Mouse (Mus musculus) left cerebral cortex, adult 18-20 months (tissue): ENCODE data around the gene Rusc2. TPM values are rescaled to one million over a fixed set of nuclear protein-coding genes. Genes with fewer than 3 reads are reported as not detected.
A peak's percentile ranks its signal among the peaks of the same experiment; 100 is the strongest.

ENCODE experiments used
- DNase-seq, 2 experiments: peaks; one replicate each; pipeline ENCODE4 v3.0.0; 2021 to 2022; ENCODE audit warnings: low spot score in 2 of 2, mixed read lengths in 1 of 2
- total RNA-seq, 2 experiments: library from RNA; stranded (reverse); gene quantifications; 2 replicates each; pipeline ENCODE4 v1.2.3; 2021

The Rusc2 gene
- total RNA-seq, 2 experiments from 2014 or later: 128 to 146 TPM

DNA sequence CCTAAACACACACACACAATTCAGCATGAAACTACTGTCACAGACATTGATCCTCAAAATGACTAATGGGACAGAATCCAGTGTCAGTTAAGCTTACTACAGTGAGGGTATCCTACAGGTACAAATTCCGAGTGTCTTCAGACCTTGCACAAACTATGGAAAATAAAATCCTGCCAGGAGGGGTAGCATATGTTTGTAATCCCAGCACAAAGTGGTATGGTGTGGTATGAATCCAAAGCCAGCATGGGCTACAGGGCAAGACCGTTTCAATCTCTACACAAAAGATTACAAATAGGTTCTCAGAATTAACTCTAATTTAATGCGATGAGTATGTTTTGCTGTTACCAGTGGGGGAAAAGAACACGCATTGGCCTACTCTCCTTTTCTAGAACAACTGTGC lies 59.9 kb downstream of the Rusc2 start, which contains the start of gene Tesk1:
Gene Tesk1 (plus strand): TSS at position 301 of the 400 bp plus-strand sequence.
- DNase-seq: no peak

DNA sequence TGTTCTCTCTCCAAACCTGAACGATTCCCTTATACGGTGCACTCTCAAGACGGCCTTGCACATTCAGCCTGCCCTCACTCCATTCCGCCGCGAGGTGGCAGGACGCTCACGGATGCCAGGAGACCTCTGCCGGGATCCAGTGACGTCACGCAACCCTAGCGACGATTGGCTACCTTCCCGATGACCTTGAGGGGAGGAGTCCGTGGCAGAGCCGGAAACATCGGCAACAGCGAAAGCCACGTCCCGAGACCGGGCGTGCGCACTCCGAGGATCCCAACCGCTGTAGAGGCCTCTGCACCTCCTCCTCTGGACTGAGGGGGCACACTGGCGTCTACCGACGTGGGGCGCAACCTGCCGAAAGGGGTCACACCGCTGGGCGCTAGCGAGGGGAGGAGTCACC lies 60.3 kb downstream of the Rusc2 start:
- peak; percentile 100 for DNase-seq

DNA sequence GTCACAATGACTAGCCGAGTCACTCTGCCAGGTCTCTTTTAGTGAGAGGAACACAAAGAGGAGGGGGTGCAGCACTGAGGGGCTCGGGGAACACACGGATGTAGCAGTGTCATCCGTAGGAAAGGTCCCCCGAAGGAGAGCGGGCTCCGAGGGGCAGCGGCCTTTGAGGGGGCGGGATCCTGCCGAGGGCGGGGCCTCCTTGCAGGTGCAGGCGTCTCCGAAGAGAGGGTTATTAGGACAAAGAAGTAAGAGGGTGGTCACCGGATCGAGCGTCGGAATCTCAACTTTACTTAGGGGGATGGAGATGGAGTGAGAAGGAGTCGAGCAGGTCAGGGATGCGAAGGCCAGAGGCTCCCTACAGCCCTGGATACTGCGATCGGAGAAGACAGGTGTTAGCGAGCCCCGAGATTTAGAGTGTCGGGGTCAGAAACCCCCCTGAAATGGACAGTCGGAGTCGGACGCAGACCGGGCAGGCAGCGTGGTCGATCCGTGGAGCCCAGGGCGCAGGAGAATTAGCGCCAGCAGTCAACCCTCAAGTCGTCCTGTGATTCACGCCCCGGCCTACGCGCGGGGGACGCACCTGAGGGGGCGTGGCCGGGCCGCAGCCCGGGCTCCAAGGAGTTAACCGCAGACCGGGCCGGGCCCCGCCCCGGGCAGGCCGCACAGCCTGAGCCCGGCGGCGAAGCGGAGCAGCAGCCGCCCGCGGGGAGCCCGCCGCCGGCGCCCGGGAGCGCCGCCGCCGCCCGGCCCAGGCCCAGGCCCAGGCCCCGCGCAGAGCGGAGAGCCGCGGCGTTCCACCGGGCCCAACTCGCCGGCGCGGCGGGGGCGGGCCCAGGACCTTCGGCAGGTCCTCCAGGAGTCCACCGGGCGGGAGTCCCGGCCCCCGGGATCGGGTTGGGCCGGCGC lies 60.9 kb downstream of the Rusc2 start:
- peak; percentile 68 to 77 for DNase-seq

DNA sequence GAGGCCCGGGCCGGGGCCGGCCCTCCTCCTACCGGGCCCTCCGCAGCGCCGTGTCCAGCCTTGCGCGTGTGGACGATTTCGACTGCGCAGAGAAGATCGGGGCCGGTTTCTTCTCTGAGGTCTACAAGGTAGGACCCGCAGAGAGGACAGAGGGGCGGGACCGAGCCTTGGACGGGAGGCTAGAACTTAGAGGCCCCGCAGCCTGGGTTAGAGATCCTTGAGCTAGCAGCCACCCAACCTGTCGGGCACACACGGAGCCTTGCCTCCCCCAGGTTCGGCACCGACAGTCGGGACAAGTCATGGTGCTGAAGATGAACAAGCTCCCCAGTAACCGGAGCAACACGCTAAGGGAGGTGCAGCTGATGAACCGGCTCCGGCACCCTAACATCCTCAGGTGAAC lies 61.7 kb downstream of the Rusc2 start:
- DNase-seq: no peak

DNA sequence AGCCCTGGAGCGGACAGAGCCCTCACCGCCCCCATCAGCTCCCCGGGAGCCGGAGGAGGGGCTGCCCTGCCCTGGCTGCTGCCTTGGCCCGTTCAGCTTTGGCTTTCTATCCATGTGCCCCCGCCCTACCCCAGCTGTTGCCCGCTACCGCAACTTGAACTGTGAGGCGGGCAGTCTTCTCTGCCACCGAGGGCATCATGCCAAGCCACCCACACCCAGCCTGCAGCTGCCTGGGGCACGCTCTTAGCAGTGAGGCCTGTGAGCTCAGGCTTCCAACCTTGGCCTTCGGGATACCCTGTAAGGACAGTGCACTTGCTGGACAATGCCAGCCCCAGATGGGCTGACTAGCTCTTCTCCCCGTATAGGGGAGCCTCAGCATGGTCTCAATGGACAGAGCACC lies 65.5 kb downstream of the Rusc2 start:
- DNase-seq: no peak

DNA sequence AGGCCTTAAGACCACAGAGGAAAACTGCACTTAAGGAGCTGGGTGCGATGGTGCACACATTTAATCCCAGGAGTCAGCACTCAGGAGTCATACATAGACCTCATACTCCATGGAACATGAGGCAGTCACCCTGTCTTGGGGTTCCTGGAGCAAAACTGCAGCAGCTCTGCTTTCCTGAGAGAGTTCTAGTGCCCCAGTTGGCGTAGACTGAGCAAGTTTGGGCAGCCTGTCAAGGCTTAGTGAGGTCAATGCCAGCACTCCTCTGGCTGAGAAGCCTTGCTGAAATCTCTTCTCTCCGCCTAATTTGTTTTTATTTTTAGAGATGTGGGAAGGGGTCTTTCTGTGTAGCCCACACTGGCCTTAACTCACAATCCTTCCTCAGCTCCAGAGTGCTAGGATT lies 66.8 kb downstream of the Rusc2 start:
- no peak for DNase-seq

DNA sequence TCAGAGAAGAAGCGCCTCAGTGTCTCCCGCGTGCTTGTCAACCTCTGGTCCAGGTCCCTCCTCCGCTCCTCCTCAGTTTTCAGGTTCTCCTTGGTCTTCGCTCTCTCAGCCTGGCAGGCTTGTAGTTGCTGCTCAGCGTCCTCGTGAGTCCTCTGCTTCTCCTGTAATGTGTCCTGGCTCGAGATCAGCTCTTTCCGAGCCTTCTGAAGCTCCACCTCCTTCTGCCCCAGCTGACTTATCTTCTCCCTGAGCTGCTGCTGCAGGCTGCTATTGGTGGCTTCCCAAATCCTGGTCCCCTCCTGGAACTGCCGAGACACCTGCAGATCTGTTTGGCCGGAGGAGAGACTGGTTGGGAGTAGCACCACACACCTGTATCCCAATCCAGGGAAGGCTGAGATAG lies 70.5 kb downstream of the Rusc2 start:
- no peak for DNase-seq

DNA sequence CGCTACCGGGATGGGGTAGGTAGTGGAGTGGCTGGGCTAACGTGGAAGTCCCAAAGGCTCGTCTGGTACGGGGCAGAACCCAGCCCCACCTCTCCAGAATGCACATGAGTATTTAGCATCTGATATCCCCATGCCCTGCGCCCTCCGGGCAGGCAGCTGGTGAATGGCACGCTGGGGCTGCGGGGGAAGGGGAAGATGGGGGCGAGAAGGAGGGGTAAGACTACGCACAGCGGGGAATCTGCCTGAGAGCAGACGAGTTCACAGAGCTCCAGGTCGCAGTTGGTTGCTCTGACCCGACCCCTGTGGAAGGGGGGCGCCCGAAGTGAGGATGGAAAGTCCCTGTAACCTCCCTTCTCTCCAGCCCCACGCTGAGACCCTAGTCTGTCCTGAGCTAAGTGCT lies 71.6 kb downstream of the Rusc2 start:
- DNase-seq: no peak

DNA sequence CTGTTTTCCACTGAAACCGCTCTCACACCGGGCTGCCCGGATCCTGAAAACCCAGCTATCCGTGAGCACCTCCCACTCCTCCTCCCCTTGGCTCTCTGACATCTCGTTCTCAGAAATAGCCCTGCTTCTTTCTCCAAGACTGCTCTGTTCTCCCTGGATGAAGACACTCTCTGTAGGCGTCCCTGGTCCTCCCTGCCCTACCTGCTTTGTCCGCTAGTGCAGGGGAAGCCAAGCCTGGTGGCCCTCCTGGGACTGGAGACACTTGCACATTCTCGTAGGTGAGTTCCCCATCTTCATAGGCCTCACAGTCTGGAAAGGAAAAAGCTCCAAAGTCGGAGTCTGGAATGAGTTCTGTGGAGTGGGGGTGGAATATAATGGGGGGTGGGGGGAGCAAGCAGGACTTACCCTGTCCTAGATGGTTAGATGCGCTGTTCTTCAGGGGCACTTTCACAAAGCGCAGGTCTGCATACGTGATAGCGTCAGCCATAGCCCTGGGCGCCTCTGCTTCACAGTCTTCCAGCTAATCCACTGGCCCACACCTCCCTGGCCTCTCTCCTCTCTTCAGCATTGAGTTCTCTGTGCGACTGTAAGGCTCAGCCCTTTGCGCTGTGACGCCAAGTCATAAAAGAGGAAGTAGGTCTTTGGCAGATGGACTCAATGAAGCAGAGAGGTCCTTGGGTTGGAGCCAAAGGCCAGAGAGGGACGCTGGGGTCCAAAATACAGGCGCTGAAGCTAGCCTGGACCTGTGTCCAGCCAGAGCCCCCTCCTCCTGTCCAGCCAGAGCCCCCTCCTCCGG lies 72.5 kb downstream of the Rusc2 start, which contains the start of gene Cd72:
Gene Cd72 (minus strand): TSS at position 588 of the 796 bp plus-strand sequence.
- DNase-seq: peak in 1 of 2 experiments; percentile 39

DNA sequence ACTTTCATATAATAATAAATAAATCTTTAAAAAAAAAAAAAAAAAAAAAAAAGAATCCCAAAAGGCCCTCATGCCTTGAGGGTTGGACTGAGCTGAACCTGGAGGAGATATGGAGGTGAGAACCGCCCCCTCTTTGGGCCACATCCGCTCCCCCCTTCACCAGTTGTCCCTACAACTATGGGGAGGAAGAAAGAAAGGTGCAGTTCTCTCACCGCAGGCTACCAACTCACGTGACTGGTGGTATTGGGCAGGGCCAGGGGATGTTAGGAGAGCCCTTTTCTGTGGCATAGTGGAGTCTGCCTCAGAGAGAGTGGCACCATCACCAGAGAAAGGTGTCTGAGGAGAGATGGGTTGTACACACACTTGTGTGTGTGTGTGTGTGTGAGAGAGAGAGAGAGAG lies 74.7 kb downstream of the Rusc2 start:
- DNase-seq: no peak

DNA sequence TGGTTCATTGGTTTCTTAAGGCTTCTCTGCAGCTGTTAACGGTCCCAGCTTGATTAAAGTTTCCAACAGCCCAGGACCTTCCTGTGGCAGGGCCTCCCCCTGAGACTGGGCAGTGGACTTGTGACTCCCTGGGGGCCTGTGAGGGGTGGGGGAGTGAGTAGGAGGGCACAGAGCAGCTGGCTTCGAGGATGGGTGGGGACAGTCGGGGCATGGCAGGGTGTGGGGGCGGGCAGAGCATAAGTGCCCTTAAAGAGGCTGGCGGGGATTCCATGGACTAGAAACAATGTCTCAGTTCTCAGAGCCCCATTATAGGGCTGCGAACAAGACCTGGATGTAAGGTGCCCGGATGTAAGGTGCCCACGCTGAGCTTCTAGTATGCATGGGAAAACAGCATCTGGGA lies 75.3 kb downstream of the Rusc2 start:
- DNase-seq: no peak

DNA sequence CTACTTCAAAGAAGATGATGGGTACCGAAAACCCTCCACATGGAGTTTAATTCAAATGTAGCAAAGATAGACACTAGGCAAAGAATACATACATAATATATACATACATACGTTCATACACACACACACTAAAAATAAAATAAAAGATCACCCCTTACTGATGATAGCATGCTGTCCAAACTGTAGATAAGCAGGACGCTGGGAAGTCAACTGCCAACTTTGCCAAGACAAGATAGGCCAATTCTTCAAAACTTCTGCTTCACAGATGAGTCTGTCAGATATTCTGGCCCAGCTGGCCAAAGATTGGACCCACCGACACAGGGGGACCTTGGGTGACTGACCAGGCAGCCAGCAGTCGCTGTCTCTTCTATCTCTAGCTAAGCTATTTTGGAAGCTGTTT lies 81.3 kb downstream of the Rusc2 start:
- no peak for DNase-seq

DNA sequence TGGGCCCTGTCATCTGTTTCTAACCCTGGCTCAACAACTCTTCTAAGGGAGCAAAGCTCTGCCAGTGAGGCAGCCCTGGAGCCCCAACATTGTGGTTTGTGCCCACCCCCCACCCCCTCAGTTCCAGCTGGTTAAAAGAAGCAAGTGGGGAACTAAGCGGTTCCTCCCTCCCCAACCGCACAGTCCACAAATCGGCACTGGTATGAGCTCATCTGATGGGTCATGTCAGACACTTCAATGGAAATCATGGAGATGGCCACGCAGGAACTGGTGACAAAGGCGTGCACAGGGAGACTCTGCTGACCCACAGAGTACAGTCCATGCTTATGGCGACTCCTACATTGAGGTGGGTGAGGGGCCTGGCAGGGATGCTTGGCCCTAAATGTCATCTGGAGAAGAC lies 84.2 kb downstream of the Rusc2 start:
- DNase-seq: no peak

DNA sequence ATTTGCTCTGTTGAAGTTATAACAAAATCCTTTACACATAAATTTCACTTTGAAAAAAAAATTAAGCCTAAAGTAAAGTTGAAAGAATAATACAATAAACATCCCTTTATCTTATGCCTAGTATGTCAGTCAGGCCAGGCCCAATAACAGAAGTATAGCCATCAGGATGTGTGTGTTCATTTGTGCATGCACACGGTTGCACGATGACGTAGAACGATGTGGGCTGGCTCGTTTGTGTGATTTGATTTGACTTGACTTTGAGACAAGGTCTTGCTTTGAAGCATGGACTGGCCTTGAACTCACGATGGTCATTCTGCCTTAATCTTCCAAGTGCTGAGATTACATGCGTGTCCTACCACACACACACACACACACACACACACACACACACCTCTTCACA lies 85.1 kb downstream of the Rusc2 start:
- DNase-seq: no peak

DNA sequence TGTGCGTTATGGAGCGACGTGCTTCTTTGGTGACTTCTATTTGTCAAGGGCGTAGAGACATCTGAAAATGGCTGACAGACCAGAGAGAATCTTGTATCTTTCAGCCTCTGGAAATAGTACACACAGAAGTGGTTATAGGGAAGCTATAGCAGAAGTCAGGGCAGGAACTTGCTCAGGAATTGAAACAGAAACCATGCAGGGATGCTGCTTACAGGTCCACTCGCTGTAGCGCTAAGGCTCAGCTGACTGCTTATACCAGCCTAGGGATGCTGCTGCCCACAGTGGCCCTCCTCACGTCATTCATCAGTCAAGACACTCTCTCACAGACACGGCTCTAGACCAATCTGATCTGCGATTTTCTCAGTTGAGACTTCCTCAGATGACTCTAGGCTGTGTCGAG lies 88.5 kb downstream of the Rusc2 start:
- no peak for DNase-seq

DNA sequence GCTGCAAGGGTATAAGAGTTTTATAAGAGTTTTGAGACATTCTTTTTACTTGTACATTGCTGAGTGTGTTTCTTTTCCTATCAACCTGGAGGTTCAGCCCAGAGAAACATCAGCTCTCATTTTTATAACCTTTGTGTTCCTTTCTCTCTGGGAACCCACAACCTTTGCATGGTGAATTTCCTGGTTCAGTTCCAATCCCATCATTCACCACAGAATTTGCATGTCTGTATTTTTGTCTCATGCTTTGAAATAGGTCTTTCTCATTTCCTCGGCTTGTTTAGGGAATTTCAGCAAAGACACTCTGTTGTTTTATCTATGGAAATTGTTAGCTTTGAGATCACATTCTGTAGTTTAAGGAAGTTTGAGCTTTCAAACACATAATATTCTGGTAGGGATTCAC lies 91.9 kb downstream of the Rusc2 start:
- DNase-seq: no peak

DNA sequence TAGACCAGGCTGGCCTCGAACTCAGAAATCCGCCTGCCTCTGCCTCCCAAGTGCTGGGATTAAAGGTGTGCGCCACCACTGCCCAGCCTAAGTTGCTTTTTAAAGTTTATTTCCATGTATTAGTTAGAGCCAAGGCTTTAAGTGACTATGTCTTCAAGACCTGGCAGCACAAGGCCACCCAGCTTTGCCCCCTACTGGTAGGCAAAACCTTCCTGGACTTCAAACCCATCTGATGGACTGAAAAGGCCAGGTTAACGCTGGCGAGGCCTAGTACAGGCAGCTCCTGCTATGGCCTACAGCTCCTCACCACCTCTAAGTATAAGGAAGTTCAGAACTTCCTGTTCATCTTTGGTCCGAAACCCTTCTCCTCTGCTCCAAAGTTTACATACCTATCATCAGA lies 94.8 kb downstream of the Rusc2 start:
- DNase-seq: no peak

Other genes starting within 250 kb of the Rusc2 start
- gene Atp8b5, start 114.8 kb upstream of the Rusc2 start, total RNA-seq: under 1 TPM; 0.19 to 0.44 TPM
- gene Fam166b, start 47.2 kb downstream of the Rusc2 start, total RNA-seq: 1 to 10 TPM in 1 of 2 experiments, under 1 TPM in 1; 0.82 to 1.2 TPM
- gene Tesk1, start 60.0 kb downstream of the Rusc2 start, total RNA-seq: 10 to 100 TPM; 90.6 to 96.5 TPM
- gene Cd72, start 72.6 kb downstream of the Rusc2 start, total RNA-seq: 1 to 10 TPM in 1 of 2 experiments, under 1 TPM in 1; 0.84 to 1.3 TPM
- gene Sit1, start 101.8 kb downstream of the Rusc2 start, total RNA-seq: not detected
- 10 to 100 TPM; 29.9 to 30.0 TPM for gene Ccdc107, start 110.9 kb downstream of the Rusc2 start, total RNA-seq
- gene Arhgef39, start 117.7 kb downstream of the Rusc2 start, total RNA-seq: 1 to 10 TPM in 1 of 2 experiments, under 1 TPM in 1; 0.21 to 1.8 TPM
- 1 to 10 TPM in 1 of 2 experiments, under 1 TPM in 1; 0.42 to 1.8 TPM for gene Car9, start 125.0 kb downstream of the Rusc2 start, total RNA-seq
- 1 to 10 TPM; 8.4 to 9.9 TPM for gene Tpm2, start 141.8 kb downstream of the Rusc2 start, total RNA-seq
- 10 to 100 TPM; 78.1 to 80.9 TPM for gene Creb3, start 180.4 kb downstream of the Rusc2 start, total RNA-seq
- 10 to 100 TPM; 51.7 to 51.8 TPM for gene Tln1, start 180.7 kb downstream of the Rusc2 start, total RNA-seq
- 10 to 100 TPM; 44.8 to 50.1 TPM for gene Rgp1, start 196.7 kb downstream of the Rusc2 start, total RNA-seq
- 10 to 100 TPM; 62.1 to 64.2 TPM for gene Gba2, start 196.9 kb downstream of the Rusc2 start, total RNA-seq
- gene Msmp, start 202.5 kb downstream of the Rusc2 start, total RNA-seq: not detected
- 10 to 100 TPM; 47.5 to 48.4 TPM for gene Npr2, start 250.0 kb downstream of the Rusc2 start, total RNA-seq